Mouse (Mus musculus) forebrain, embryonic 10.5 days (tissue): ENCODE results near the gene Sult1e1. TPM values are rescaled to one million over a fixed set of nuclear protein-coding genes. Genes with fewer than 3 reads are reported as not detected.

Experiments
- DNase-seq: peaks from one replicate; pipeline ENCODE4 v3.0.0-alpha.2; 2017; ENCODE audit warnings: low spot score; ENCODE audit errors: extremely low spot score
- H3K27ac ChIP-seq: fragments of 300-500 bp; sonication (generic); 2 replicates; pipeline ENCODE4 v1.5.1; 2016; ENCODE audit warnings: mild to moderate bottlenecking
- H3K27me3 ChIP-seq: fragments of 300-500 bp; sonication (generic); 2 replicates; pipeline ENCODE4 v1.6.1; 2016; ENCODE audit warnings: mild to moderate bottlenecking; ENCODE audit not compliant: poor library complexity, severe bottlenecking
- H3K36me3 ChIP-seq: fragments of 300-500 bp; sonication (generic); replicated peaks from 2 replicates; pipeline ENCODE4 v1.6.1; 2016; ENCODE audit warnings: mild to moderate bottlenecking, moderate library complexity
- H3K4me1 ChIP-seq: fragments of 300-500 bp; sonication (generic); 2 replicates; pipeline ENCODE4 v1.6.1; 2016
- H3K4me3 ChIP-seq: fragments of 300-500 bp; sonication (generic); 2 replicates; pipeline ENCODE4 v1.5.1; 2016; ENCODE audit warnings: mild to moderate bottlenecking, moderate library complexity
- H3K9me3 ChIP-seq: fragments of 300-500 bp; sonication (generic); 2 replicates; pipeline ENCODE4 v1.6.1; 2016; ENCODE audit warnings: mild to moderate bottlenecking, moderate library complexity
- WGBS: fragments of 180-500 bp; shearing (Covaris S2); methylation state at CpG from one replicate; pipeline ENCODE4 v1.1.7; 2016; 5-methylcytosine and 5-hydroxymethylcytosine counted together
- polyA plus RNA-seq: library from polyadenylated mRNA; unstranded; fragments of >200 nt; fragmentation: Nextera tagmentation; extraction: Ambion mirVana; gene quantifications from 2 replicates; pipeline ENCODE4 v1.2.1, GENCODE M21; 2016

The Sult1e1 gene
- 1.0 and 1.7 TPM in 2 replicates for polyA plus RNA-seq

DNA sequence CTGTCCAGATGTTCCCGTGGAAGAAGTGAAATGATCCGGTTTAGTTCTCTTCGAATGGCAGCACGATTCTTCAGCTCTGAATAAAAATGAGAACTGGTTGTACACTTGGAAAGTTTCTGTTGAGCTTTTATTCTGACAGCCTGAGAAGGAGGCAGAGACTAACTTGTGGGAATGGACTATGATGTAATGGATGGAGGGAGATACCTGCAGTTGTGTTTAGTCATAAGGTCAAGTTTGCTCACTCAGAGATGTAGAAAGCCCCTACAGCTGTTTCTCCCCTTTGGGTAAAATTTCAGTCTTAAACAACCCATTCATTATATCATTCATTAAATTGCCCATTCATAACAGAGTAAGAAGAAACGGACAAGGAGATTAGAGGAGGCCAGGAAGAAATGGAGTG, at the start of gene Sult1e1:
Gene Sult1e1 (minus strand): TSS at position 101 of the 400 bp plus-strand sequence.
- no peak for DNase-seq
- Histone ChIP-seq H3K4me3 (no peak within 1 kb of the TSS), H3K9me3 (no peaks in the 10 kb centered on the region), H3K27ac (no peak within 1 kb of the TSS), H3K36me3 (no peaks in the 10 kb centered on the region), H3K27me3 (no peaks in the 10 kb centered on the region), H3K4me1 (peaks cover 7% of the 10 kb centered on the region)
- 77% methylated on average over 5 of the region's 5 CpGs for WGBS

GRCm38 (mm10) chr5:87622681-87623080, 31.3 kb upstream of the Sult1e1 start:
- no peak for DNase-seq

GRCm38 (mm10) chr5:87615128-87615390, 23.7 kb upstream of the Sult1e1 start:
- no peak for DNase-seq
- Histone ChIP-seq H3K27me3 (no peaks in the 10 kb centered on the region), H3K4me1 (no peaks in the 10 kb centered on the region), H3K36me3 (no peaks in the 10 kb centered on the region), H3K4me3 (no peak overlapping the region), H3K9me3 (no peaks in the 10 kb centered on the region), H3K27ac (no peak overlapping the region)
- WGBS: 93% methylated on average over 2 of the region's 2 CpGs

More at GRCm38 (mm10) chr5:87622681-87623080, 31.3 kb upstream of the Sult1e1 start:
- H3K4me1 ChIP-seq: no peaks in the 10 kb centered on the region
- no peaks in the 10 kb centered on the region for H3K9me3 ChIP-seq
- no peak overlapping the region for H3K27ac ChIP-seq
- no peaks in the 10 kb centered on the region for H3K27me3 ChIP-seq
- H3K4me3 ChIP-seq: no peak overlapping the region
- H3K36me3 ChIP-seq: no peaks in the 10 kb centered on the region

DNA sequence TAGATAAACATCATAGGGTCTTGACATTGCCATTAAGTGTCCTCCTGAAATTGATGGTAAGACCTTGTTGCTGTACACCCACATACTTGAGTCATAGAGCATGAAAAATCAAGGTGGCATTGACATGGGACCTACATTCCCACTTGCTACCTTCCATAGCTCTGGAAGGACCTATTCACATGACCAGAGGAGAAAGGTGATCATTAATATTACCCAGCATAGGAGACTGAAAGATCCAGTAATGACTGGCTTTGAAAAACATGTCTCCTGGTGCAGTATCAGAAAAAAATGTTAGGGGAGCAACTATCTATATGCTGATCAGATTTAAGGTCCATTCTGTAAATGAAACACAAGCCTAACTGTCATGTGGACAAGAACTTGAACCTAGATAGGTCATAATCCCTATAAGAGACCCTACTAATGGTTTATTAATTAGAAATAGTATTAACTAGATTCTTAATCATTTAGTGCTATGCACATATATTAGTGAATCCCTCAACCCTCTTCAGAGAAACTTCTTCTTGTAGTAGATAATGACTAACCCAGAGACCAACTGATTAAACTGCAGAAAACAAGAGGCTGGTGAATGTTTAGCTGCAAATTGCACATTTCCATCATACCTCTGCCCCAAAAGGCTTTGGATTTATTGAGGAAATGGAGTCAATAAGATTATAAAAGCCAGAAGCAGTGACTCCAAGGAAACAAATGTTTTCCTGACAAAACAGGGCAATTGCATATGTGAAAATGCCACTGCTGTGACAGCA, 23.2 kb upstream of the Sult1e1 start:
- Histone ChIP-seq H3K4me3 (no peak overlapping the region), H3K27me3 (no peaks in the 10 kb centered on the region), H3K4me1 (no peaks in the 10 kb centered on the region), H3K27ac (no peak overlapping the region), H3K9me3 (no peaks in the 10 kb centered on the region), H3K36me3 (no peaks in the 10 kb centered on the region)
- no peak for DNase-seq

GRCm38 (mm10) chr5:87601018-87601417, 9.6 kb upstream of the Sult1e1 start:
- Histone ChIP-seq H3K36me3 (no peaks in the 10 kb centered on the region), H3K27ac (no peak overlapping the region), H3K9me3 (no peaks in the 10 kb centered on the region), H3K4me3 (no peak overlapping the region), H3K4me1 (no peaks in the 10 kb centered on the region), H3K27me3 (no peaks in the 10 kb centered on the region)
- DNase-seq: no peak
- WGBS: 83% methylated on average over 3 of the region's 3 CpGs

DNA sequence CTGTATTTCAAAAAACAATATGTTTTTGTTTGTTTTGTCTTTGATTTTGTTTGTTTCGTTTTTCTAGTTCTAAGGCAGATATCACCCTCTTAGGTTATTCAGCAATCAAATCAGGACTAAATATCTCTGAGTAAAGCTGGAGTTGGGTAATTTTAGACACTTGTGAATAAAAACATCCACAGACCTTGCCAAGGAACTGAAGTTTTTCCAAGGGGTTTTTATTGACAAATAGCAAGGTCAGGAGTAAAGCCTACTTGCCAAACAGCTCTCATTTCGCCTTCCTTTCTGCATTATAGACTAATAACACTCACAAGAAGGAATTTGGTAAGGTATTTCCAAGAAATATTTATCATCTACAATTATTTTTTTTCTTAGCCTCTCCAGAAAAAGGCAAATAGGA, 6.5 kb upstream of the Sult1e1 start:
- H3K36me3 ChIP-seq: no peaks in the 10 kb centered on the region
- DNase-seq: no peak
- H3K27me3 ChIP-seq: no peaks in the 10 kb centered on the region
- WGBS: 83% methylated on average over 2 of the region's 2 CpGs
- H3K4me3 ChIP-seq: no peak overlapping the region
- H3K27ac ChIP-seq: no peak overlapping the region
- no peaks in the 10 kb centered on the region for H3K4me1 ChIP-seq
- no peaks in the 10 kb centered on the region for H3K9me3 ChIP-seq

- Histone ChIP-seq H3K9me3 (no peaks in the 10 kb centered on the region), H3K27ac (no peak overlapping the region), H3K4me1 (peaks cover 7% of the 10 kb centered on the region), H3K4me3 (no peak overlapping the region), H3K36me3 (no peaks in the 10 kb centered on the region), H3K27me3 (no peaks in the 10 kb centered on the region)
- no peak for DNase-seq
- 100% methylated on average over 2 of the region's 2 CpGs for WGBS
These were observed 1.5 kb downstream of the Sult1e1 start for GRCm38 (mm10) chr5:87589916-87590315.

- Histone ChIP-seq H3K27ac (no peak overlapping the region), H3K36me3 (no peaks in the 10 kb centered on the region), H3K9me3 (no peaks in the 10 kb centered on the region), H3K27me3 (no peaks in the 10 kb centered on the region), H3K4me1 (no peaks in the 10 kb centered on the region), H3K4me3 (no peak overlapping the region)
- WGBS: 100% methylated on average over 1 of the region's 1 CpGs
- no peak for DNase-seq
These were observed 11.0 kb downstream of the Sult1e1 start for GRCm38 (mm10) chr5:87580389-87580788.

DNA sequence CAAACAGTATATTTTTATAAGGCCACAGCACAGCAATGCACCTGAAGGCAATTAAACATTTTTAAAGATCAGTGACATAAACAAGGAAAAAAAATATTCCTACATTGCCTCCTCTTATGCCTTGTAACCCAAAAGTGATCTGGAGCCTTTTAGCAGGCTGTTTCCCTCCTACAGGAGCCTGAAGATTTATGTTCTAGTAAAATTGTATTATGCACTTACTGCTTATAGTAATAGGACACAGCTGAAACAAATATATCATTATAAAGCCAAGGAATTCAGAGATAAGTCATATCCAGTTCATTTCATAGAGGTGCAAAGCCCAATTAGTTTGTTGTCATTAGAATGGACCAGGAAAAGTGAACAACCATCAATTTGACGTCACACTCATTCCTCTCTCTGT, 17.2 kb downstream of the Sult1e1 start:
- H3K4me3 ChIP-seq: no peak overlapping the region
- H3K4me1 ChIP-seq: no peaks in the 10 kb centered on the region
- H3K27me3 ChIP-seq: no peaks in the 10 kb centered on the region
- no peak overlapping the region for H3K27ac ChIP-seq
- WGBS: 69% methylated on average over 1 of the region's 1 CpGs
- no peaks in the 10 kb centered on the region for H3K9me3 ChIP-seq
- no peaks in the 10 kb centered on the region for H3K36me3 ChIP-seq
- no peak for DNase-seq

- H3K4me3 ChIP-seq: no peak overlapping the region
- no peaks in the 10 kb centered on the region for H3K4me1 ChIP-seq
- DNase-seq: no peak
- no peaks in the 10 kb centered on the region for H3K27me3 ChIP-seq
- no peak overlapping the region; the same call in 1 of the 2 replicates for H3K27ac ChIP-seq
- H3K36me3 ChIP-seq: no peaks in the 10 kb centered on the region
- no peaks in the 10 kb centered on the region for H3K9me3 ChIP-seq
- WGBS: 55% methylated on average over 5 of the region's 5 CpGs
These were observed 17.9 kb downstream of the Sult1e1 start for GRCm38 (mm10) chr5:87573490-87573889.

DNA sequence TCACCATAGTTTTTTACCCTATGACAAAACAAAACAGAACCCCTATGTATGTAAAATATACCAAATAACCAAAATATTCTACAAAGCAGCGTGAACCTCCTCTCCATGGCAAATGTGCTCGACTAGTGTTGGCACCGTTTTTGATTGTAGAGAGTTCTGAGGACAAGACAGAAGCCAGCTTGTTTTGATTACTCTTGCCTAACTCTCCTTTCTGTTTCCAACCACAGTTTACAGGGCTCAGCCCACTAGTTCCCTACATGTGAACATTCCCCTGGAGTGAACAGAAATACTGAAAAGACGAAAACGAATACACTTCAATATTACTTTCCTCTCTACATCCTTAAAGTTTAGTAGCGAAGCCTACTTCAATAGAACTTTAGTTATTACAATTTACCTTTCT, 18.6 kb downstream of the Sult1e1 start:
- Histone ChIP-seq H3K36me3 (no peaks in the 10 kb centered on the region), H3K27ac (no peak overlapping the region), H3K27me3 (no peaks in the 10 kb centered on the region), H3K9me3 (no peaks in the 10 kb centered on the region), H3K4me1 (no peaks in the 10 kb centered on the region), H3K4me3 (no peak overlapping the region)
- WGBS: 81% methylated on average over 6 of the region's 6 CpGs
- DNase-seq: no peak

DNA sequence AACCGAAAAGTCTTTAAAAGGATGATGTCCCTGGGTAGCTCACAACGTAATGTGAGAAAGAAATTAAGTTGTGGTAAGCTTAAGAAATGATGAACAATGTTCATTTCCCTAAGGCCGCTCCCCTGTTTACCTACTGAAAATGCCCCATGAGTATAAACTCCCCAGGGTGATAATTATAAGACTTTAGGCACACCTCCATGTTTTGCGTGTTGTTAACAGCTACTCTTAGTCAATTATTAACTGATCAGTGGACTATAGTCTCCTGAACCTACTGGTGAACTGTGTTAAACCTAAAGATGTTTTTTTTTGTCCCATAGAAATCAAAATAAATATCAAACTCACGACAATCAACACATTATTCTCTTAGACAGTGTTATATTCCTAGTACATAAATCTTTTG, 22.5 kb downstream of the Sult1e1 start, which contains the start of gene Sult1d1:
Gene Sult1d1 (minus strand): TSS at position 183 of the 400 bp plus-strand sequence.
- Histone ChIP-seq H3K4me3 (no peak within 1 kb of the TSS), H3K9me3 (no peaks in the 10 kb centered on the region), H3K27ac (no peak within 1 kb of the TSS), H3K36me3 (no peaks in the 10 kb centered on the region), H3K27me3 (no peaks in the 10 kb centered on the region), H3K4me1 (no peaks in the 10 kb centered on the region)
- WGBS: 87% methylated on average over 5 of the region's 5 CpGs
- DNase-seq: no peak

DNA sequence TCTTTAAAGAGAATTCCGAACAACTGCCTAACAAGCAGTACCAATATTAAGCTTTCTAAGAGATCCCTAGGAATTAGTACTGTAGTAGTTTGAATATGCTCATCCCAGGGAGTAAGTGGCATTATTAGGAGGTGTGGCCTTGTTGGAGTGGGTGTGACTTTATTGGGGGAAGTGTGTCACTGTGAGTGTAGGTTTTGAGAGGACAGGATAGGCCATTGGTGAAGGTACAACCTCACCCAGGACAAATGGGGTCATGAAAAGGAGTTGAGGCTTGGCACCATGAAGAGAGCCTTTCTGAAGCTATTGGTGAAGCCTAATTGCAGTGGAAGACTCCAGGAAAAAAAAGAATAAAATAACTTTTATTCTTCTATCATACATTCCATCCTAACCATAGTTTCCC, 24.1 kb downstream of the Sult1e1 start:
- Histone ChIP-seq H3K4me3 (no peak overlapping the region), H3K4me1 (no peaks in the 10 kb centered on the region), H3K9me3 (no peaks in the 10 kb centered on the region), H3K27ac (no peak overlapping the region), H3K27me3 (no peaks in the 10 kb centered on the region), H3K36me3 (no peaks in the 10 kb centered on the region)
- WGBS: 86% methylated on average over 1 of the region's 1 CpGs
- no peak for DNase-seq

- Histone ChIP-seq H3K27me3 (no peaks in the 10 kb centered on the region), H3K4me3 (no peak overlapping the region), H3K9me3 (no peaks in the 10 kb centered on the region), H3K36me3 (no peaks in the 10 kb centered on the region), H3K4me1 (no peaks in the 10 kb centered on the region), H3K27ac (no peak overlapping the region)
- no peak for DNase-seq
These were observed 28.4 kb downstream of the Sult1e1 start for GRCm38 (mm10) chr5:87562966-87563365.
